Mouse (Mus musculus): Measurements from ENCODE around the gene Dap. TPM values are rescaled to one million over a fixed set of nuclear protein-coding genes. Genes with fewer than 3 reads are reported as not detected.
A peak's percentile ranks its signal among the peaks of the same experiment; 100 is the strongest.

The Dap gene
- polyA plus RNA-seq, 1 experiment = not detected

DNA sequence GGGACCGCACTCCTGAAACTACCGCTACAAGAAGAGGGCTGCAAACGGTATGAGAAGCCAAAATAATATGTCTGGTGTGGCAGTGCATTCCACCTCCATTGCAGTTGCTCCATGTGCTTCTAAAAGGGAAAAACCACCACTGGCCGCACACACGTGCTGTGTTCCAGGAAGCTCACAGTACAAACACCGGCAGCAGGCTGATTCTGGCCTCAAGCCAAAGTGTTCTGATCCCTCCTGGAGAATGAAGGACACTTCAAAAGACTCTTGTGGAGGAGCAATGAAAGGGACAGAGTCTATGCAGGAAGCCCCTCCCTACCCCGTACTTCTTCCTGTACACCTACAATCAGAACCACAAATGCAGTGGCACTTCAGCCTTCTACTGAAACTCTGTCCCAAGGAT lies 12.2 kb upstream of the Dap start:
- H3K4me3 ChIP-seq (ENCODE audit: insufficient read depth, low read depth, low read length) = no peak overlapping the region
- no peak for TF ChIP-seq CTCF (IDR thresholded peaks at IDR 0.05; ENCODE audit: insufficient read depth, low read depth, low read length)
- no peak for TF ChIP-seq POLR2A (IDR thresholded peaks at IDR 0.05; ENCODE audit: insufficient read depth, low read depth, low read length)
- no peak overlapping the region for H3K27ac ChIP-seq (ENCODE audit: insufficient read depth, low read depth, low read length)
- 72% methylated on average over 7 of the region's 7 CpGs for WGBS
- H3K4me1 ChIP-seq (ENCODE audit: control insufficient read depth, insufficient read depth, low read length) = 0 out of 2 replicates have a peak, but pooled peaks cover 2% of the 10 kb centered on the region

DNA sequence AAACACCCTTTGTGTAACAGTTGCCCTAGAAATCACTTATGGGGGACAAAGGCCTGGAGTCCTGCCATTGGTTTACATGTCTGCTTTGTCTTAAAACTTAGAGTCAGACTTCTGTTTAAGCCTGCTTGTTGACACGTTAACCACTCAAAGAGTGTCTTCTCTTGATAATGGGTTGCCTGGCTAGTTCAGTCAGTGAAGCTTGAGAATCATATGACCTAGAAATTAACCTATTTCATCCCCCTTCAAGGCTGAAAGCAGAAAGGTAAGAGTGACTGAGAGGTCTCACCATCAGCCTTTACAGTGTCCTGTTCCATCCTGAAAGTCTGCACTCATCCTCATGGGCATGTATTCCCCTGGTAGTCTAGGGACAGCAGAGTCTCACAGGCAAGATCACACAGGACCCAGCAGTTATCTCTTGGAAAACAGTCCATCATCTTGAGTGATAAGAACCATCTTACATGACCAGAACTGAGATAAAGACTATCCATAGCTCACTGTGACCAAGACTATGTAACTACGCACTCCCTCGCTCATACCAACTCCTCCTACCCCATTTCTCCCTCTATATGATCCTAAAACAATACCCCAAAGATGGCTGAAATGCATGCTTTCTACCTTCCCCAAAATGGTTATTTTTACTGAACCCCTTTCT lies 10.4 kb upstream of the Dap start:
- TF ChIP-seq CTCF (IDR thresholded peaks at IDR 0.05; ENCODE audit: insufficient read depth, low read depth, low read length) (no peak), POLR2A (IDR thresholded peaks at IDR 0.05; ENCODE audit: insufficient read depth, low read depth, low read length) (no peak)
- 92% methylated on average over 3 of the region's 3 CpGs for WGBS

DNA sequence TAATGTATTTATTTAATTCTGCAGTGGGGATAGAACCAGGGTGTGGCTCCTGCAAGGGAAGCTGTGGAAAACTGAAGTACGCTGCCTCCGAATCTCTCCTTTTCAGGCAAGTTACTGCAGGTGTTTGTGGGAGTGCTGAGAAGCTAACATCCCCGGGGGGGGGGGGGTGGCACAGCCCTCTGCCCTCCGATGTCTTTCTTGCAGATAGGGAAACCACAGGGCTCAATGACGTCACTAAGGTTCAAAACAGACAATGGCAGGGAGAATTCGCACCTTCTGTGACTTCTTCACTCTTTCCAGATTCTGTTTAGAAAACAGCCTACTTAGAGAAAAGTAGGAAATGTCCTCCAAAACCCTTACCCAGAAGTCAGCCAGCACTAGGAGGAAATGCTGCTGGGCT lies 1.9 kb upstream of the Dap start:
- Histone ChIP-seq H3K4me1 (ENCODE audit: control insufficient read depth, insufficient read depth, low read length) (no peaks in the 10 kb centered on the region), H3K27ac (ENCODE audit: insufficient read depth, low read depth, low read length) (no peak overlapping the region), H3K4me3 (ENCODE audit: insufficient read depth, low read depth, low read length) (no peak overlapping the region)
- WGBS = 78% methylated on average over 6 of the region's 6 CpGs
- TF ChIP-seq CTCF (IDR thresholded peaks at IDR 0.05; ENCODE audit: insufficient read depth, low read depth, low read length) (no peak), POLR2A (IDR thresholded peaks at IDR 0.05; ENCODE audit: insufficient read depth, low read depth, low read length) (no peak)

More for the DNA sequence above, 10.4 kb upstream of the Dap start:
- Histone ChIP-seq H3K4me1 (ENCODE audit: control insufficient read depth, insufficient read depth, low read length) (no peaks in the 10 kb centered on the region), H3K4me3 (ENCODE audit: insufficient read depth, low read depth, low read length) (no peak overlapping the region), H3K27ac (ENCODE audit: insufficient read depth, low read depth, low read length) (no peak overlapping the region)

DNA sequence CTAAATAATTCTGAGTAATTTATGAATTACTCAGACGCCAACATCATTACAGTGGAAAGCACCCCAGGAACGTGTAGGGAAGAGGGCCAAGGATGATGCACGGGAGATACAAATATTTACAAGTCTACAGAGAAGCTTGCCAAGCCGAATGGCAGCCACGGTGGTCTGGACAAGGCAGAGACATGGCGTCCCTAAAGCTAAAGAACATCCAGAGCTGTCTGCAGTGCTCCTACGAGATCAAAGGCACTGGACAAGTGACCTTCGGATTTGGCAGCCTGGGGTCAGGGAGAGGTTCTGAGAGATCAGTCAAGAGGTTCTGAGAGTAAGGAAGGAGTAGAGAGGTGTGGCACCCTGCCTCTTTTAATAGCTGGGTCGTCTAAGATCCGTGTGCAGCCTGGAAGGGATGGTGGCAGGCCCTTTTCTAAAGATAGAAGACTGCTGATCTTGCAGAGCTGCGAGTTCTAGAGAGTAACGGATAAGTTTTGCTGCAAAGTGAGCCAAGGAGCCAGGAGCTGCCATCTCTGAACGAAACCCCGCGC lies 449 bp upstream of the Dap start:
- 36% methylated on average over 15 of the region's 15 CpGs for WGBS
- Histone ChIP-seq H3K4me1 (ENCODE audit: control insufficient read depth, insufficient read depth, low read length) (no peaks in the 10 kb centered on the region), H3K27ac (ENCODE audit: insufficient read depth, low read depth, low read length) (peak overlapping the region; percentile 23; the same call in 1 of the 2 replicates), H3K4me3 (ENCODE audit: insufficient read depth, low read depth, low read length) (peak overlapping the region; percentile 79)
- TF ChIP-seq CTCF (IDR thresholded peaks at IDR 0.05; ENCODE audit: insufficient read depth, low read depth, low read length) (no peak), POLR2A (IDR thresholded peaks at IDR 0.05; ENCODE audit: insufficient read depth, low read depth, low read length) (0 out of 2 replicates have a peak, but pooled peaks have one; percentile 3)

DNA sequence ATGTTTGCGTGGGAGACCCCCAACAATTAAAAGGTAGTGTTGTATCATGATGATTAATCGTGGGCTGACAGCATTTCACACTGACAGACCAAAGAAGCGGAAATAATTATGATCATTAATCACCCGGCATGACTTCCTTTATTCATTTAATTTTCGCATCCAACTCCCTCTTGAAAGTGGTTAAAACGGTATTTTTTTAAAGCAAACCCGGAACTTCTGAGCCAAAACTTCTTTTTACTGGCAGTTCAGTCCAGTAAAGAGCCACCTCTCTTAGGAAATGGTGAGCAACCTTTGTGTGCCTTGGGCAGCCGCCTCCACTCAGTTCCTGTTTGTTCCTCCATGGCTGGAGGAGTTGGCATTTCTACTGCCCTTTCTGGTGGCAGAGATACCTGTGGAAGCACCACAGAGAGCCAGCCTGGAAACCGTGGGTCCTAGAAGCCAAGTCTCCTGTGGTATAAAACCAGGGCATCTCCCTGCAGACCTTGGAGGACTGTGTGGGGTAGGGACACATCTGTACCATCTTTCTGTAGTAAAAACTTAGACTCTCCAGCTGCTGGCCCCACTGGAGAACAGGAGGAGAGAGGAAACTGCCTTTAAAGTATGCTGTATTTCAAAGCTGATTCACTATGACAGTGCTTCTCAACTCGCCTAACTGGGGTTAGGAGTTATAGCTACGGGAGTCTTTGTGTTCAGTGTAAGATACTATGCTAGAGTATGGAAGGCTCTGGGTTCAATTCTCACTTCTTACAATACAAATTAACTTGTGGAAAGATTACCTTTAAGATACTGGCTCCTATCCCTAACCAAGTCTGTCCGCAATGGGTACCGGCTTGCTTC lies 910 bp downstream of the Dap start:
- TF ChIP-seq CTCF (IDR thresholded peaks at IDR 0.05; ENCODE audit: insufficient read depth, low read depth, low read length) (no peak), POLR2A (IDR thresholded peaks at IDR 0.05; ENCODE audit: insufficient read depth, low read depth, low read length) (no peak)
- peak overlapping the region; percentile 79 for H3K4me3 ChIP-seq (ENCODE audit: insufficient read depth, low read depth, low read length)
- H3K4me1 ChIP-seq (ENCODE audit: control insufficient read depth, insufficient read depth, low read length) = no peaks in the 10 kb centered on the region
- WGBS = 28% methylated on average over 13 of the region's 13 CpGs
- H3K27ac ChIP-seq (ENCODE audit: insufficient read depth, low read depth, low read length) = no peak overlapping the region; the same call in 1 of the 2 replicates

DNA sequence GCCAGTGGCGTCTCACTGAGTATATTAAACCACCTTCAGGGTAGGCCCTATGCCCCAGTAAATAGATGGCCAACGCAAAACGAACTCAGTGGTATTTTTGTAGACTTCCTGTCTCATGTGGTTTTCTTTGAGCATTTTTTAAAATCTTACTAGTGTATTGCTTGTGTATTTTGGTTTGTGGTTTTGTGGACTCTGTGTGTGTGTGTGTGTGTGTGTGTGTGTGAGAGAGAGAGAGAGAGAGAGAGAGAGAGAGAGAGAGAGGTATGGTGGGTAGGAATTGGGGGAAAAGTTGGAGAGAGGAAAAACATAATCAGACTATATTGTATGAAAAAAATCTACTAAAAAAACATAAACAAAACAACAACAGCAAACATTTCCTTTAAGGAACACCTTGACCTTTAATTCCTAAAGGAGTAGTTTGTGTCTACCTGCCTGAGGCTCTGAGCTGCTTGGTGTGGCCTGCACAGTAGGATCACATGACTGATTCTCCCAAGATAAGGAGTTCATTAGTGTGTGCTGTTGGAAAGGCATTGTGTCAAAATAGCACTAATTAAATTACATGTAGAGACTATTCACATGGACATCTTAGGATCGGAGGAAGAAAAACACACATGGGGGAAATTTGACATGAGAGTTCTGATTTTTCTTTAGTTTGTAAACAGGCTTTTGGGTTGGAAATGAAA lies 1.7 kb downstream of the Dap start:
- Histone ChIP-seq H3K4me1 (ENCODE audit: control insufficient read depth, insufficient read depth, low read length) (no peaks in the 10 kb centered on the region), H3K27ac (ENCODE audit: insufficient read depth, low read depth, low read length) (no peak overlapping the region), H3K4me3 (ENCODE audit: insufficient read depth, low read depth, low read length) (no peak overlapping the region)
- TF ChIP-seq CTCF (IDR thresholded peaks at IDR 0.05; ENCODE audit: insufficient read depth, low read depth, low read length) = no peak
- no peak for TF ChIP-seq POLR2A (IDR thresholded peaks at IDR 0.05; ENCODE audit: insufficient read depth, low read depth, low read length)
- 91% methylated on average over 4 of the region's 4 CpGs for WGBS

DNA sequence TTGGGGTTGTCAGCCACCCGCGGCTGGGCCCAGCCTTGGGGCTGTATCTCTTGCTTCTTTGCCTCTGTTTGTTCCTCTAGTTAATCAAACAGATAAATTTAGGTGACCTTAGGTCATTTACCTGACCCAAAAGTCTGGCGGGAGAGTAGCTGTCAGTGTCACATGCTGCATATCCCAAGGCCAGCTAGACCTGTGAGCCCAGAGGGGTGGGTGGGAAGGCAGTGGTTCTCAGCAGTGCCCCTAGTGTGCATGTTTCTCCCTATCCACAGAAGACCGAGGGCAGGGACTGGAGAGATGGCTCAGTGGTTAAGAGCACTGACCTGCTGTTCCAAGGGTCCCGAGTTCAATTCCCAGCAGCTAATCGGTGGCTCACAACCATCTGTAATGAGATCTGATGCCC lies 2.4 kb downstream of the Dap start:
- no peak for TF ChIP-seq CTCF (IDR thresholded peaks at IDR 0.05; ENCODE audit: insufficient read depth, low read depth, low read length)
- TF ChIP-seq POLR2A (IDR thresholded peaks at IDR 0.05; ENCODE audit: insufficient read depth, low read depth, low read length) = no peak

DNA sequence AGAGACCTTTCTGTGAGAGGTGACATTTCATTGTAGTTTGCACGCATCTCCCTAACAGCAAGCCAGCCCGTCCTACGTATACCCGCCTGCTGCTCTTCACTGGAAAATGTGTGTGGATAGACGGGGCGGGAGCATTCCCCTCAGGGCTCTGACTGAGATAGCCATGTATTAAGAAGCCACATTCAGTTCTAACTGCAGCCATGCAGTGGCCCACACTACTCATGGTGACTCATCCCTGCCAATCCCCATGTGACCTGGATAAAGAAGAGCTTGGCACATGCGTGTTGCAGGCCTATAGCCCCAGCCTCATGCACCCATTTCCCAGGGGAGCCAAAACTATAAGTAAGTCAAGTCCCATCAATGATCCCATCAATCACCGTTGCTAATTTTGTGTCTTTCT lies 3.7 kb downstream of the Dap start:
- TF ChIP-seq POLR2A (IDR thresholded peaks at IDR 0.05; ENCODE audit: insufficient read depth, low read depth, low read length) (no peak), CTCF (IDR thresholded peaks at IDR 0.05; ENCODE audit: insufficient read depth, low read depth, low read length) (no peak)
- Histone ChIP-seq H3K27ac (ENCODE audit: insufficient read depth, low read depth, low read length) (no peak overlapping the region), H3K4me1 (ENCODE audit: control insufficient read depth, insufficient read depth, low read length) (no peaks in the 10 kb centered on the region), H3K4me3 (ENCODE audit: insufficient read depth, low read depth, low read length) (no peak overlapping the region)
- WGBS = 61% methylated on average over 8 of the region's 8 CpGs

More for the DNA sequence above, 2.4 kb downstream of the Dap start:
- Histone ChIP-seq H3K27ac (ENCODE audit: insufficient read depth, low read depth, low read length) (no peak overlapping the region), H3K4me1 (ENCODE audit: control insufficient read depth, insufficient read depth, low read length) (no peaks in the 10 kb centered on the region), H3K4me3 (ENCODE audit: insufficient read depth, low read depth, low read length) (no peak overlapping the region)
- WGBS = 89% methylated on average over 6 of the region's 6 CpGs

All from olfactory bulb, adult 2 months (tissue).